Mouse (Mus musculus) heart, embryonic 15.5 days (tissue): ENCODE results near the gene Rnf145. TPM values are rescaled to one million over a fixed set of nuclear protein-coding genes. Genes with fewer than 3 reads are reported as not detected.
A peak's percentile ranks its signal among the peaks of the same experiment; 100 is the strongest.

Experiments
- ATAC-seq: fragments of 200-750 bp; cut with Nextera tagmentation; replicated peaks from 2 replicates; pipeline ENCODE4 v1.8.0; 2017; ENCODE audit warnings: low read depth, moderate TSS enrichment; ENCODE audit not compliant: insufficient number of reproducible peaks, insufficient read depth, low FRiP score
- H3K27ac ChIP-seq: fragments of 300-500 bp; sonication (generic); 2 replicates; pipeline ENCODE4 v1.5.1; 2015; ENCODE audit warnings: mild to moderate bottlenecking, inconsistent platforms
- H3K27me3 ChIP-seq: fragments of 300-500 bp; sonication (generic); 2 replicates; pipeline ENCODE4 v1.6.1; 2015; ENCODE audit warnings: inconsistent platforms
- H3K36me3 ChIP-seq: fragments of 300-500 bp; sonication (generic); 2 replicates; pipeline ENCODE4 v1.6.1; 2015; ENCODE audit warnings: mild to moderate bottlenecking, inconsistent platforms
- H3K4me1 ChIP-seq: fragments of 300-500 bp; sonication (generic); replicated peaks from 2 replicates; pipeline ENCODE4 v1.6.1; 2015; ENCODE audit warnings: inconsistent platforms
- H3K4me2 ChIP-seq: fragments of 300-500 bp; sonication (generic); 2 replicates; pipeline ENCODE4 v1.6.1; 2015; ENCODE audit warnings: inconsistent platforms, mild to moderate bottlenecking, moderate library complexity
- H3K4me3 ChIP-seq: fragments of 300-500 bp; sonication (generic); 2 replicates; pipeline ENCODE4 v1.5.1; 2015; ENCODE audit warnings: mild to moderate bottlenecking, inconsistent platforms
- H3K9ac ChIP-seq: fragments of 300-500 bp; sonication (generic); 2 replicates; pipeline ENCODE4 v1.6.1; 2015; ENCODE audit warnings: mild to moderate bottlenecking, inconsistent platforms
- H3K9me3 ChIP-seq: fragments of 300-500 bp; sonication (generic); replicated peaks from 2 replicates; pipeline ENCODE4 v1.6.1; 2016; ENCODE audit warnings: inconsistent platforms
- whole genome bisulfite sequencing: fragments of 180-500 bp; shearing (Covaris S2); methylation state at CpG from one replicate; pipeline ENCODE4 v1.1.7; 2015; ENCODE audit warnings: mixed read lengths; 5-methylcytosine and 5-hydroxymethylcytosine counted together
- polyA plus RNA-seq: library from polyadenylated mRNA; unstranded; fragments of >200 nt; fragmentation: Nextera tagmentation; extraction: Ambion mirVana; gene quantifications from 2 replicates; pipeline ENCODE4 v1.2.1, GENCODE M21; 2015

Gene Rnf145
- 45.1 and 58.7 TPM in 2 replicates for polyA plus RNA-seq

- no peaks in the 10 kb centered on the region for H3K36me3 ChIP-seq
- no peaks in the 10 kb centered on the region for H3K27me3 ChIP-seq
- peak within 1 kb of the TSS; percentile 97 for H3K4me2 ChIP-seq
- ATAC-seq = peak; percentile 86
- H3K4me3 ChIP-seq = peak within 1 kb of the TSS; percentile 100
- H3K9me3 ChIP-seq = no peaks in the 10 kb centered on the region
- H3K9ac ChIP-seq = peak within 1 kb of the TSS; percentile 97
- peaks cover 22% of the 10 kb centered on the region for H3K4me1 ChIP-seq
- H3K27ac ChIP-seq = peak within 1 kb of the TSS; percentile 97
- WGBS = 1% methylated on average over 69 of the region's 70 CpGs
Measured at GRCm38 (mm10) chr11:44518281-44519095, at the start of gene Rnf145. Rnf145 (plus strand) TSS chr11:44518964.

GRCm38 (mm10) chr11:44469646-44470431 lies 48.9 kb upstream of the Rnf145 start:
- under 1% methylated on average over 59 of the region's 59 CpGs for WGBS
- no peaks in the 10 kb centered on the region for H3K9me3 ChIP-seq
- H3K9ac ChIP-seq = peak overlapping the region; percentile 88
- ATAC-seq = peak; percentile 70
- H3K36me3 ChIP-seq = peaks cover 6% of the 10 kb centered on the region
- peak overlapping the region; percentile 79 for H3K4me2 ChIP-seq
- peaks cover 16% of the 10 kb centered on the region for H3K4me1 ChIP-seq
- peak overlapping the region; percentile 93 for H3K27ac ChIP-seq
- peak overlapping the region; percentile 95 for H3K4me3 ChIP-seq
- no peaks in the 10 kb centered on the region for H3K27me3 ChIP-seq

GRCm38 (mm10) chr11:44470432-44471336 lies 48.1 kb upstream of the Rnf145 start, which contains the start of gene Ublcp1:
Ublcp1 (minus strand) TSS chr11:44470498.
- ATAC-seq = peak; percentile 90
- H3K36me3 ChIP-seq = no peaks in the 10 kb centered on the region
- H3K9me3 ChIP-seq = no peaks in the 10 kb centered on the region
- peak within 1 kb of the TSS; percentile 93 for H3K27ac ChIP-seq
- H3K4me3 ChIP-seq = peak within 1 kb of the TSS; percentile 95
- WGBS = under 1% methylated on average over 54 of the region's 54 CpGs
- H3K27me3 ChIP-seq = no peaks in the 10 kb centered on the region
- H3K9ac ChIP-seq = peak within 1 kb of the TSS; percentile 88
- peaks cover 16% of the 10 kb centered on the region for H3K4me1 ChIP-seq
- peak within 1 kb of the TSS; percentile 79 for H3K4me2 ChIP-seq

GRCm38 (mm10) chr11:44471337-44471995 lies 47.3 kb upstream of the Rnf145 start:
- H3K4me2 ChIP-seq = peak overlapping the region; percentile 79
- no peak for ATAC-seq
- H3K9ac ChIP-seq = peak overlapping the region; percentile 88
- WGBS = 19% methylated on average over 4 of the region's 4 CpGs
- H3K4me3 ChIP-seq = peak overlapping the region; percentile 95
- H3K36me3 ChIP-seq = no peaks in the 10 kb centered on the region
- peaks cover 16% of the 10 kb centered on the region for H3K4me1 ChIP-seq
- no peaks in the 10 kb centered on the region for H3K27me3 ChIP-seq
- H3K9me3 ChIP-seq = no peaks in the 10 kb centered on the region
- peak overlapping the region; percentile 93 for H3K27ac ChIP-seq

GRCm38 (mm10) chr11:44475467-44475866 lies 43.3 kb upstream of the Rnf145 start:
- H3K4me2 ChIP-seq = no peak overlapping the region
- peaks cover 8% of the 10 kb centered on the region for H3K4me1 ChIP-seq
- no peaks in the 10 kb centered on the region for H3K27me3 ChIP-seq
- H3K4me3 ChIP-seq = no peak overlapping the region
- no peak overlapping the region for H3K9ac ChIP-seq
- H3K27ac ChIP-seq = no peak overlapping the region
- H3K36me3 ChIP-seq = no peaks in the 10 kb centered on the region
- 69% methylated on average over 3 of the region's 3 CpGs for WGBS
- H3K9me3 ChIP-seq = no peaks in the 10 kb centered on the region
- ATAC-seq = no peak

GRCm38 (mm10) chr11:44476445-44476844 lies 42.3 kb upstream of the Rnf145 start:
- Histone ChIP-seq H3K27ac (no peak overlapping the region), H3K4me1 (peaks cover 5% of the 10 kb centered on the region), H3K4me3 (no peak overlapping the region), H3K36me3 (no peaks in the 10 kb centered on the region), H3K9me3 (no peaks in the 10 kb centered on the region), H3K9ac (no peak overlapping the region), H3K4me2 (no peak overlapping the region), H3K27me3 (no peaks in the 10 kb centered on the region)
- 68% methylated on average over 2 of the region's 2 CpGs for WGBS
- ATAC-seq = no peak

- Histone ChIP-seq H3K36me3 (no peaks in the 10 kb centered on the region), H3K9ac (no peak overlapping the region), H3K27ac (no peak overlapping the region), H3K27me3 (no peaks in the 10 kb centered on the region), H3K9me3 (no peaks in the 10 kb centered on the region), H3K4me3 (no peak overlapping the region), H3K4me2 (no peak overlapping the region), H3K4me1 (no peaks in the 10 kb centered on the region)
- WGBS = 79% methylated on average over 4 of the region's 4 CpGs
- no peak for ATAC-seq
Measured at GRCm38 (mm10) chr11:44478382-44478781, 40.4 kb upstream of the Rnf145 start.

GRCm38 (mm10) chr11:44480246-44480645 lies 38.5 kb upstream of the Rnf145 start:
- Histone ChIP-seq H3K9ac (no peak overlapping the region), H3K4me1 (no peaks in the 10 kb centered on the region), H3K4me2 (no peak overlapping the region), H3K27ac (no peak overlapping the region), H3K4me3 (no peak overlapping the region), H3K9me3 (no peaks in the 10 kb centered on the region), H3K27me3 (no peaks in the 10 kb centered on the region), H3K36me3 (no peaks in the 10 kb centered on the region)
- 85% methylated on average over 6 of the region's 6 CpGs for WGBS
- ATAC-seq = no peak

- Histone ChIP-seq H3K9me3 (no peaks in the 10 kb centered on the region), H3K4me2 (no peak overlapping the region), H3K27ac (no peak overlapping the region), H3K4me3 (no peak overlapping the region), H3K4me1 (no peaks in the 10 kb centered on the region), H3K9ac (no peak overlapping the region), H3K36me3 (no peaks in the 10 kb centered on the region), H3K27me3 (no peaks in the 10 kb centered on the region)
- ATAC-seq = no peak
- WGBS = 90% methylated on average over 7 of the region's 7 CpGs
Measured at GRCm38 (mm10) chr11:44485089-44485736, 33.6 kb upstream of the Rnf145 start.

- Histone ChIP-seq H3K27me3 (no peaks in the 10 kb centered on the region), H3K9ac (no peak overlapping the region), H3K4me1 (no peaks in the 10 kb centered on the region), H3K36me3 (no peaks in the 10 kb centered on the region), H3K9me3 (no peaks in the 10 kb centered on the region), H3K4me2 (no peak overlapping the region), H3K27ac (no peak overlapping the region), H3K4me3 (no peak overlapping the region)
- WGBS = 84% methylated on average over 1 of the region's 1 CpGs
- ATAC-seq = no peak
Measured at GRCm38 (mm10) chr11:44489117-44489516, 29.6 kb upstream of the Rnf145 start.
